Mouse (Mus musculus) stomach, embryonic 16.5 days (tissue): ENCODE measurements around the gene Ppp1r14c. TPM values are rescaled to one million over a fixed set of nuclear protein-coding genes. Genes with fewer than 3 reads are reported as not detected.

ENCODE experiments used
- ATAC-seq: fragments of 200-750 bp; cut with Nextera tagmentation; 2 replicates; pipeline ENCODE4 v1.8.0; 2017; ENCODE audit warnings: moderate number of reproducible peaks, moderate TSS enrichment; ENCODE audit not compliant: insufficient read depth, low FRiP score
- H3K27ac ChIP-seq: fragments of 300-500 bp; sonication (generic); 2 replicates; pipeline ENCODE4 v1.5.1; 2014; ENCODE audit warnings: low read length
- H3K27me3 ChIP-seq: fragments of 300-500 bp; sonication (generic); 2 replicates; pipeline ENCODE4 v1.6.1; 2014; ENCODE audit warnings: low read length, control low read depth, mixed read lengths; ENCODE audit not compliant: control insufficient read depth, insufficient read depth
- H3K36me3 ChIP-seq: fragments of 300-500 bp; sonication (generic); 2 replicates; pipeline ENCODE4 v1.6.1; 2014; ENCODE audit warnings: low read length; ENCODE audit not compliant: control insufficient read depth, insufficient read depth
- H3K4me1 ChIP-seq: fragments of 300-500 bp; sonication (generic); 2 replicates; pipeline ENCODE4 v1.6.1; 2014; ENCODE audit warnings: low read length, control low read depth, mixed read lengths; ENCODE audit not compliant: control insufficient read depth, insufficient read depth
- H3K4me2 ChIP-seq: fragments of 300-500 bp; sonication (generic); 2 replicates; pipeline ENCODE4 v1.6.1; 2014; ENCODE audit warnings: low read depth, low read length, mixed read lengths
- H3K4me3 ChIP-seq: fragments of 300-500 bp; sonication (generic); replicated peaks from 2 replicates; pipeline ENCODE4 v1.5.1; 2014; ENCODE audit warnings: mild to moderate bottlenecking, low read length
- H3K9ac ChIP-seq: fragments of 300-500 bp; sonication (generic); 2 replicates; pipeline ENCODE4 v1.6.1; 2014; ENCODE audit warnings: low read length
- H3K9me3 ChIP-seq: fragments of 300-500 bp; sonication (generic); replicated peaks from 2 replicates; pipeline ENCODE4 v1.6.1; 2016; ENCODE audit warnings: low read length, control low read depth; ENCODE audit not compliant: control insufficient read depth
- WGBS: fragments of 180-500 bp; shearing (Covaris S2); extraction: QIAGEN DNeasy Blood & Tissue Kit; methylation state at CpG from one replicate; pipeline ENCODE4 v1.1.7; 2014; 5-methylcytosine and 5-hydroxymethylcytosine counted together
- polyA plus RNA-seq: library from polyadenylated mRNA; unstranded; fragments of >200 nt; fragmentation: Nextera tagmentation; extraction: Ambion mirVana; gene quantifications from 2 replicates; pipeline ENCODE4 v1.2.1, GENCODE M21; 2015

Ppp1r14c gene
- polyA plus RNA-seq, 1 experiment from 2014 or later = 4.0 TPM

DNA sequence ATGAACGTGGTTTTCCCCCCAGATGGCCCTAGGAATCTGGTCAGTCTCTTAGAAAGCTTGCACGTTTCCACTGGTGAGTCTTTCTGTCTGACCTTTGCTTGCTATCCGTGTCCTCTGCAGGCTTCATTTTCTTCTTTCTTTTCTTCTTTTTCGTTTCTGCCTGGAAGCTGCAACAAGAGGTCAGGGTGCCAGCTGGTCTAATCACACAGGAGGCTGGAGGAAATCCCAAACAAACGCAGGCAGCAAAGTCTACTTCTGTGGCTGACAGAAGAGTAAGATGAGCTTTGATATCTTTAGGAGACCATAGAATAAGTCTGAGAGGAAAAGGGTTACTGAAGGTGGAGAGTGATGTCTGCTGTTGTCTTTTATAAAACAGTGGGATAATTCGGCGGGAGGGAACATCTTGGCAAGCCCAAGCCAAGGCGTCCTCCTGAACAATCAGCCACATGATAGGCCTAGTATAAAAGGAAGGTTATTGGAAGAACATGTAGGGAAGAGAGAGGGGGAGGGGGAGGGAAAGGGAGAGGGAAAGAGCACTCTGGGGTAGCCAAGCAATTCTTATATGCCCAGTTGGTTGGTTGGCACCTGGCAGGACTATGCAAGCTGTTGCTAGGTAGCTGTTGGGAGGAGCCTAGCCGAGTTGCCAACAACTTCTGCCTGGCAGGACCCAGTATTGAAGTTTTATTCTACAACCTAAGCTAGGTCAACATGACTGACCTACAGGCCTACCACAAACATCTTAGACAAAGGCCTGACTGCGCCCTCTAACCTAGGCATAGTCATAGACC lies 30.3 kb downstream of the Ppp1r14c start:
- H3K27me3 ChIP-seq = no peaks in the 10 kb centered on the region
- 68% methylated on average over 10 of the region's 10 CpGs for WGBS
- H3K4me3 ChIP-seq = no peak overlapping the region
- no peaks in the 10 kb centered on the region for H3K9me3 ChIP-seq
- H3K9ac ChIP-seq = no peak overlapping the region
- H3K36me3 ChIP-seq = no peaks in the 10 kb centered on the region
- no peak overlapping the region for H3K4me2 ChIP-seq
- H3K4me1 ChIP-seq = no peaks in the 10 kb centered on the region
- no peak for ATAC-seq
- no peak overlapping the region for H3K27ac ChIP-seq

- Histone ChIP-seq H3K27me3 (no peaks in the 10 kb centered on the region), H3K4me3 (no peak overlapping the region), H3K9ac (no peak overlapping the region), H3K27ac (no peak overlapping the region), H3K9me3 (no peaks in the 10 kb centered on the region), H3K4me1 (no peaks in the 10 kb centered on the region), H3K36me3 (no peaks in the 10 kb centered on the region), H3K4me2 (no peak overlapping the region)
- ATAC-seq = no peak
- 71% methylated on average over 3 of the region's 3 CpGs for WGBS
Measured at GRCm38 (mm10) chr10:3397406-3397805, 31.5 kb downstream of the Ppp1r14c start.

DNA sequence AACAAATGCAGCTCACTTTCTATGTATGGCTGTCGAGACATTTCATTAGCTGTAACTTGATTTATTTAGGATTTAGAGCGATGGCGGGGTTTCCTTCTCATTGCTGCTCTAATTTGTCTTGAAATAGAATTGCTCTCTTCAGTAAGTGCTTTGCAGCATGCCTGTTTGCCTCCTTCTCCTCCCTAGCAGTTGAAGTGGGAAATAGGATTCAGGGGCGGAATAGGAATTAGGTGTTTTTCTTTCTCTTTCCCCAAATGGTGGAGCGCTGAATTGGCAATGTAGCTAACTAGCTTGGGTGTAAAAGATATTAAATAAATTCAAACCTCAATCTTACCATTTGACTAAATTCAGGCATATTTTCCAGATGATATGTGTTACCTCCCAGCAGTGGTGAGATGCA lies 32.2 kb downstream of the Ppp1r14c start:
- Histone ChIP-seq H3K4me2 (no peak overlapping the region), H3K27me3 (no peaks in the 10 kb centered on the region), H3K4me1 (no peaks in the 10 kb centered on the region), H3K36me3 (no peaks in the 10 kb centered on the region), H3K9me3 (no peaks in the 10 kb centered on the region), H3K4me3 (no peak overlapping the region), H3K9ac (no peak overlapping the region), H3K27ac (no peak overlapping the region)
- no peak for ATAC-seq
- 71% methylated on average over 5 of the region's 5 CpGs for WGBS

DNA sequence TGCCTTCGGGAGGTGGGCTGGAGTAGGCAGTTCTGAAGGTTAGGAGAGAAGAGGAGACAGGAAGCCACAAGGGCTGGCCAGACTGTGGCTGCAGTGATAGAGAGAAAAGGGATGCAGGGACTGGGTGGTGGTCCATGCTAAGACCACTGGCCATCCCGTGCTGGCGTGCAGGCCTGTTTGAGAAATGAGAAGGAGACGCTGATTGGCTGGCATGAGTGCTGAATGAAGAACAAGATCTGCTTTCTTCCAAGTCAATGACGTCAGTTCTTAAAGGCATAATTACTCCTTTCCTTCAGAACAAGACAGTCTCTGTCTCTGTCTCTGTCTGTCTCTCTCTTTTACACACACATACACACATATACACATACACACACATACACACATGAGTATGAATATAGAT lies 36.4 kb downstream of the Ppp1r14c start:
- H3K27me3 ChIP-seq = no peaks in the 10 kb centered on the region
- no peak overlapping the region for H3K9ac ChIP-seq
- H3K9me3 ChIP-seq = no peaks in the 10 kb centered on the region
- H3K36me3 ChIP-seq = no peaks in the 10 kb centered on the region
- no peaks in the 10 kb centered on the region for H3K4me1 ChIP-seq
- no peak overlapping the region for H3K4me3 ChIP-seq
- H3K4me2 ChIP-seq = no peak overlapping the region
- no peak for ATAC-seq
- 67% methylated on average over 5 of the region's 5 CpGs for WGBS
- H3K27ac ChIP-seq = no peak overlapping the region

DNA sequence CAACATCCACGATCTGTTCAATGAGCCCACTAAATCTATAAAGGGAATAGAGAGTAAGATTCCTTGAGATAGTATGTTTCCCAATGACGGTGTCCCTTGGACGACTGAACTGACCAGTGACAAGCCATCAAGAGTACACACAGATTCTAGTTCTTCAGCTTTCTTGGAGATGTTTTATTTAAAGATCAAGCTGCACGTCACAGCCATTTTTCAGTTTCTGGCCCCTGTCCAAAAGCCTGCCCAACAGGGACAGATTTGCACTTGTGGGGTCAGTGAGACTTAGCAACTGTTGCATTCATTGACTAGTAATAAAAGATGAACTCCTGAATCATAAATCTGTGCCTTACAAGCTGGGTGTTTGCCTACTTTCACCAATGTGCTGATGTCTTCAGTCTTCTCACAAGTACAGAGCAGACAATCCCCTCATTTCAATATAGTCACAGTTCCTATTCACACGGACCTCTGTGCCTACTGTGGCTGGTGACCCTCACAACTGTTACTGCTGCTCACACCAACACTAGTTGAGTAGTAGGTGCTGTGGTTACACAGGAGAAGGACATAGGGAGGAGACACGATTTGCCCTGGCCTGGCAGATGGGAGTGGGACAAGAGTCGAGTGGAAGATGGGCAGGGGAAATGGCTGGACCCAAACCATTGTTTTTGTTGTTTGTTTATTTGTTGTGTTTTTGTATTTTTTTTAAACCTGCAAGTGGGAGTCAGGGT lies 37.7 kb downstream of the Ppp1r14c start:
- H3K4me1 ChIP-seq = no peaks in the 10 kb centered on the region
- no peaks in the 10 kb centered on the region for H3K9me3 ChIP-seq
- H3K27me3 ChIP-seq = no peaks in the 10 kb centered on the region
- no peaks in the 10 kb centered on the region for H3K36me3 ChIP-seq
- H3K27ac ChIP-seq = no peak overlapping the region
- no peak overlapping the region for H3K4me2 ChIP-seq
- WGBS = 65% methylated on average over 7 of the region's 7 CpGs
- H3K4me3 ChIP-seq = no peak overlapping the region
- no peak overlapping the region for H3K9ac ChIP-seq
- ATAC-seq = no peak

GRCm38 (mm10) chr10:3404362-3404761 lies 38.5 kb downstream of the Ppp1r14c start:
- H3K9me3 ChIP-seq = no peaks in the 10 kb centered on the region
- no peaks in the 10 kb centered on the region for H3K4me1 ChIP-seq
- no peaks in the 10 kb centered on the region for H3K27me3 ChIP-seq
- 96% methylated on average over 4 of the region's 4 CpGs for WGBS
- no peak overlapping the region for H3K4me3 ChIP-seq
- no peak overlapping the region for H3K9ac ChIP-seq
- no peak overlapping the region for H3K27ac ChIP-seq
- no peaks in the 10 kb centered on the region for H3K36me3 ChIP-seq
- H3K4me2 ChIP-seq = no peak overlapping the region
- ATAC-seq = no peak

GRCm38 (mm10) chr10:3406280-3406679 lies 40.4 kb downstream of the Ppp1r14c start:
- H3K27ac ChIP-seq = no peak overlapping the region
- no peaks in the 10 kb centered on the region for H3K4me1 ChIP-seq
- H3K27me3 ChIP-seq = no peaks in the 10 kb centered on the region
- H3K36me3 ChIP-seq = no peaks in the 10 kb centered on the region
- no peak overlapping the region for H3K4me3 ChIP-seq
- no peak overlapping the region for H3K9ac ChIP-seq
- H3K4me2 ChIP-seq = no peak overlapping the region
- WGBS = 75% methylated on average over 2 of the region's 2 CpGs
- H3K9me3 ChIP-seq = no peaks in the 10 kb centered on the region
- no peak for ATAC-seq

GRCm38 (mm10) chr10:3408036-3408661 lies 42.3 kb downstream of the Ppp1r14c start:
- Histone ChIP-seq H3K4me2 (no peak overlapping the region), H3K4me1 (no peaks in the 10 kb centered on the region), H3K9ac (no peak overlapping the region), H3K27ac (no peak overlapping the region), H3K36me3 (no peaks in the 10 kb centered on the region), H3K4me3 (no peak overlapping the region), H3K27me3 (no peaks in the 10 kb centered on the region), H3K9me3 (no peaks in the 10 kb centered on the region)
- no peak for ATAC-seq
- WGBS = 76% methylated on average over 6 of the region's 6 CpGs

- no peak overlapping the region for H3K4me2 ChIP-seq
- H3K9me3 ChIP-seq = no peaks in the 10 kb centered on the region
- no peaks in the 10 kb centered on the region for H3K4me1 ChIP-seq
- no peak for ATAC-seq
- no peaks in the 10 kb centered on the region for H3K36me3 ChIP-seq
- no peaks in the 10 kb centered on the region for H3K27me3 ChIP-seq
- H3K4me3 ChIP-seq = no peak overlapping the region
- 67% methylated on average over 3 of the region's 3 CpGs for WGBS
- H3K27ac ChIP-seq = no peak overlapping the region
- H3K9ac ChIP-seq = no peak overlapping the region
Measured at GRCm38 (mm10) chr10:3408699-3409098, 42.8 kb downstream of the Ppp1r14c start.
